Mouse (Mus musculus) thymus, adult 18-20 months (tissue): ENCODE data around the gene Trim56.

Experiments used
- DNase-seq, 2 experiments: peaks; one replicate each; pipeline ENCODE4 v3.0.0; 2022; ENCODE audit warnings: mixed read lengths in 2 of 2

Trim56 gene

DNA sequence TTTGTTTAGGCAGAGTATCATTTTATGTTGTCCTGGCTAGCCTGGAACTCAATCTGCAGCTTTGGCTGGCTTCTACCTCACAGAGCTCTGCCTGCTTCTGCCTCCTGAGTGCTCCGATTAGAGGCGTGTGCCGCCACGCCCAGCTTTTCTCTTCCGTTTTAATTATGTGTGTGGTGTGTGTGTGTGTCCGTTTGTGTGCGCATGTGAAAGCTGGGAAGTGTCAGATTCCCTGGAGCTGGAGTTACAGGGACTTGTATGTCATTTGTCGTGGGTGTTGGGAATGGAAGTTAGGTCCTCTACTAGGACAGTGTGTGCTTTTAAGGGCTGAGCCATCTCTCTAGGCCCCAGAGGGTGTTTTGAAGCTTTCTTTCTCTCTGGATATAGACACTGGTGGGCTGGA is 42.9 kb downstream of the Trim56 start:
- no peak for DNase-seq

DNA sequence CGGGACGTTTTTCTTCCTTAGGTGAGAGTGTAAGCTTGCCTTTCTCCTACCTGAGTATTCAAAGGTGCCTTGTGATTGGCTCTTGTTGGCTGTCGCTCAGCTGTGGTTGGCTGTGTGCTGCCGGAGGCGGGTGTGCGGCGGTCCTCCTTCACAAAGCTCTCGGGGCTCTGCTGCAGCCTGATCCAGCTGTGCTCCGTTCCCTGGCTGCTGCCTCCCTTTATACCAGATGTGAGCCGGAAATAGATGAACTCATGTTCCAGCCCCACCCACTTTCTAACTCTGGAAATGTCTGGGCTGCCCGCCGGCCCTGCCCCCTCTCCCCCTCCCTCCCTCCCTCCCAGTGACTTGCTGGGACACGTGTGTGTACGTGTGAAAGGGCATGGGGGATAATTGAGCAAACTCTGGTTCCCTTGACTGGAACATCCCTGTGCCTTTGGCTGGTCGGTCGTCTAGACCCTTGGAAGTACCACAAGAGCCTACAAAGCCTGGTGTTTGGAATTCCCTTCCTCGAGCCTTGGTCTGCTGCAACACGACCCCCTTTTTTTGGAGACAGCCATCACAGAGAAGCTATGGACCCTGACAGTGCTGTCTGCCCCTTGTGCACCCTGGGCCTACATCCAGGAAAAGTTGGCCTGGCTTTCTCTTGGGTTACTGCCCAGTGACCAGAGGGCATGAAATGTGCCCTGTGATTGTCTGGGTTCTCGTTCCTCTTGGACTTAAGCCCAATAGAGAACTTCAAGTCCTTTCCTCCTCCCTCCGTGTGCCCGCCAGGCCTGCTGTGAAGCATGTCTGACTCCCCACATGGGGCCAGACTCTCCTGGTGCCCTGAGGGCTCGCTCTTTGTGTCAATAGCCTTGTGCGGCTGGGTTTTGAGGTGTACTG is 43.7 kb downstream of the Trim56 start, which contains the start of gene Serpine1:
Serpine1 (minus strand) TSS at position 190 of the 882 bp plus-strand sequence.
- peak; percentile 36 to 51 for DNase-seq

DNA sequence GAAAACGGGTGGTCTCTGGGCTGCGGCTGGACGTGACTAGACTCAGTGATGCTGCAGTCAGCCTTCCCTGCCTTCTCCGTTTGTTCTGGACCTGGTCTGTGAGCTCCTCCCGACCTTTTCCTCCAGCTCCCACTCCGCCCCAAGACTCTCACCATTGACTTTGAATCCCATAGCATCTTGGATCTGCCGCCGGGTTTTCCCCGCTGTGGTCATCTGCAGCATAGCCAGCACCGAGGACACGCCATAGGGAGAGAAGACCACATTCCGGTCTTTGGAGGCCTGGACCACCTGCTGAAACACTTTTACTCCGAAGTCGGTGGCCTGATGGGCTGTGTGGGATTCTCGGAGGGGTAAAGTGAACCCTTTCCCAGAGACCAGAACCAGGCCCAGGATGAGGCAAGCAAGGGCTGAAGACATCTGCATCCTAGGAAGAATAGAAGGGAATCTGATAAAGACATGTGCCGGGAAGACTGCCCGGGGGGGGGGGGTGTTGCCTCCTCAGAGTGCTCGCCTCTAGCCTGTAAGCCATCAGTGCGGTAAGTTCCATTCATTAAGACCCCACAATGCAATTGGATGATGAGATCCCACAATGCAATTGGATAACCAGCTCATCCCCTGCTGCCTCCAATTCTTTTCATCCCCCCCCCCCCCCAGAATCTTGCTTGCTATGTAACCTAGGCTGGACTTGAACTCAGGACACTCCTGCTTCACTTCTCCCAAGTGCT is 45.0 kb downstream of the Trim56 start:
- DNase-seq = no peak

DNA sequence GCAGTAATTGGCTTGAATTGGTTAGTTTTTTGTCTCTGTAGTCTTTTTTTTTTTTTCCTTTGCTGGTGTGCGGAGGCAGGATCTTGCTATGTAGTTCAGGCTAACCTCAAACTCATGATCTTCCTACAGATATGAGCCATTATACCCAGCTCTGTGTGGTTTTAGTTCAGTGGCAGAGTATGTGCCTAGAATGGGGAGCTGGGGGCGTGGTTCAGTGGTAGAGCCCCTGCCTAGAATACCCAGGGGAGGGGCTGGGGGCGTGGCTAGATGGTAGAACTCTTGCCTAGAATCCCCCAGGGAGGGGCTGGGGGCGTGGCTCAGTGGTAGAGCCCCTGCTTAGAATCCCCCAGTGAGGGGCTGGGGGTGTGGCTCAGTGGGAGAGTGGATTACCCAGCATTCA is 47.3 kb downstream of the Trim56 start:
- no peak for DNase-seq

DNA sequence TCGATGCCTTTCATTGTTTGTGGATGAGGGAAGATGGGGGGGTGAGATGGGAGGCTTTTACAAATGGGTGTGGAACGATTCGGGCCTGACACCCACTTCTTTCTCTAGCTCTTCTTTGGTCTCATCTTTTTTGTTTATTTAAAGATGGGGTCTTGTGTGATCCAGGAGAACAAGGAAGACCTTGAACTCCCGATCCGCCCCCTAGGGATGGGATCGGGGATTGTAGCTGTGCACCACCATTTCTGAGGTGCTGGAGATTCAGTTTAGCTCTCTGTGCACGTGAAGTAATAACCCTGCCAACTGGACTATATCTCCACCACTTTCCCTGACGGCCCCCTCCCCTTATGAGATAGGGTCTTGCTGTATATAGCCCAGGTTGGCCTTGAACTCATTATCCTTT is 50.1 kb downstream of the Trim56 start:
- no peak for DNase-seq

DNA sequence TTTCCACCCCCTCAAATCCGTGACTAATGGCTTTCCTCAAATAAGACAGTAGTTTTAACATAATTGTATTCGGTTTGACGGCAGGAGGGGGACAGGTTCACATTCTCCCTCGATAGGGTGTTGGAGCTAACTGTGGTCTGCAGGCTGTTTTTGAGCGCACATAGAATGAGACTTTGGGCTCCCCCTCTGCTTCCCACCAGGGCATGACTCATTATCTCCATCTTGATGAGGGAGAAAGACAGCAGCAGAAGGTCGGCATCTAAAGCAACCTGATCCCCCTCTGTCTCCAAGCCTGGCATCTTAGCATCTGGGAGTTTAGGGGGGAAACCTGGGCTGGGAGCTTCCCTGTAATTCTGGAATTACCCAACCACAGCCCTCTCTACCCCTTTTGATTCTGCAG is 50.6 kb downstream of the Trim56 start:
- DNase-seq = no peak

DNA sequence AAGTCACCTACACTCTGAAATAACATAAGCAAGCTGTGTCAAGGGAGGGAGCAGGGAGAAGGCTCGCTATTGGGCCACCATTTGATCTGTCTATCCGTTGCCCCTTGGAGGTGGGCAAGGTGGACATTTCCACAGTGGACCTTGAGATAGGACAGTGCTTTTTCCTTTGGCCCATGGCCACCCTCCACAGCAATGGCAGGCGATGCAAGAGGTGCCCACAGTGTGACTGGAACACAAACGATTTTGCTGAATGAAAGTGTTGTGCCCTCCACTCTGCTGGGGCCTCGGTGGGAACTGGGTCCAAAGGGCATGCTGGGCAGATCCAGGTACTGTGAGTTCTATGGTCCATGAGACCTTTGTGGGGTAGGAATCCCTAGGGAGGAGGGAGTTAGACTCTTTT is 53.4 kb downstream of the Trim56 start:
- no peak for DNase-seq

DNA sequence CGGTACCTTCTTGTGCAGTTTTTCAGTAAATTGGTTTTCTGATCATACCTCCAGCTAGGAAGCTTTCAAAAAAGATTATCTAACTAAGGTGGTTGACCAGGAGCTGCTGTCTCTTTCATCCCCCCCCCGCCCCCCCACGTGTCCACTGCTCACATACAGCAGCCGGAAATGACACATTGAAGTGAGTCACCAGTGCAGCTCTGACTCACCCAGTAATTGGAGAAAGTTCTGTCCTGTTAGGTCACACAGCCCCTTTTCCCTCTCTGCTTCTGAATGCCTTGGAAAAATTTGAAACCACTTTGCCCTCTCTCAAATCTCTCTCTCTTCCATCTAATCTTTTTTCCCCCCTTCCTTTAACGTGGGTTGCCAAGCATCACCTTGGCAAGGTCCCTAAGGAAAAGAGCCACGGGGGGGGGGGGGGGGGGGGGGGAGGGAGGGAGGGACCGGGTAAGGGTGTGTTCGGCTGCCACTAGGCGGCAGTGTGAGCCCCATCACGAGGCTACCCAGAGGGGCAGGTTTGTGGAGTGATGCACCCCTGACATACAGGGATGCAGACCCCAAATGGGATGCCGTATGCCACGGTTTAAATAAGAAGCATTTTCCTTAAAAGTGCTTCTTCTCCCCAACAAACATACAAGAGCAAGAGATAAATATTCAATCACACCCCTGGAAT is 54.1 kb downstream of the Trim56 start:
- DNase-seq = no peak
